Mouse (Mus musculus): Measurements from ENCODE around the gene Mdfic. TPM values are rescaled to one million over a fixed set of nuclear protein-coding genes. Genes with fewer than 3 reads are reported as not detected.

Mdfic gene
- total RNA-seq, 2 experiments from 2014 or later, result 11.3 to 13.6 TPM

DNA sequence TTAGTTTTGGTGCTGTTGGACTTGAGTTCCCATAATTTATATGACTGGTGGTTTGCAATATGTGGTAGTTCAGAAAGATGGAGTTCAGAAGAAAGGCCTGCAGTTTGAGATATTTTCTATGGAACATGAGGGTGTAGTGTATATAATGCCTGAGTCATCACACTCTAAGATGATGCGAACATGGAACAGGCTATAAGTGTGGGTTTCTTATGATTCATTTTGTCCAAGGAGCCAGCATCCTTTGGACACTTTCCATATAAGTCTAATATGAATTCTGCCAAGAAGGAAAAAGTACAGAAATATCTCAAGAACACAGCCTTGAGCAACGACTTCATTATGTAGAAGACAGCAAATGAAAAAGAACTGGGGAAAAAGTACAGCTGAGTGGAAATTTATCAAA is 60.2 kb downstream of the Mdfic start:
- DNase-seq, result no peak
- intact Hi-C loops (cut with DNase I; ENCODE audit: low total_unique reads), result no loop called here

DNA sequence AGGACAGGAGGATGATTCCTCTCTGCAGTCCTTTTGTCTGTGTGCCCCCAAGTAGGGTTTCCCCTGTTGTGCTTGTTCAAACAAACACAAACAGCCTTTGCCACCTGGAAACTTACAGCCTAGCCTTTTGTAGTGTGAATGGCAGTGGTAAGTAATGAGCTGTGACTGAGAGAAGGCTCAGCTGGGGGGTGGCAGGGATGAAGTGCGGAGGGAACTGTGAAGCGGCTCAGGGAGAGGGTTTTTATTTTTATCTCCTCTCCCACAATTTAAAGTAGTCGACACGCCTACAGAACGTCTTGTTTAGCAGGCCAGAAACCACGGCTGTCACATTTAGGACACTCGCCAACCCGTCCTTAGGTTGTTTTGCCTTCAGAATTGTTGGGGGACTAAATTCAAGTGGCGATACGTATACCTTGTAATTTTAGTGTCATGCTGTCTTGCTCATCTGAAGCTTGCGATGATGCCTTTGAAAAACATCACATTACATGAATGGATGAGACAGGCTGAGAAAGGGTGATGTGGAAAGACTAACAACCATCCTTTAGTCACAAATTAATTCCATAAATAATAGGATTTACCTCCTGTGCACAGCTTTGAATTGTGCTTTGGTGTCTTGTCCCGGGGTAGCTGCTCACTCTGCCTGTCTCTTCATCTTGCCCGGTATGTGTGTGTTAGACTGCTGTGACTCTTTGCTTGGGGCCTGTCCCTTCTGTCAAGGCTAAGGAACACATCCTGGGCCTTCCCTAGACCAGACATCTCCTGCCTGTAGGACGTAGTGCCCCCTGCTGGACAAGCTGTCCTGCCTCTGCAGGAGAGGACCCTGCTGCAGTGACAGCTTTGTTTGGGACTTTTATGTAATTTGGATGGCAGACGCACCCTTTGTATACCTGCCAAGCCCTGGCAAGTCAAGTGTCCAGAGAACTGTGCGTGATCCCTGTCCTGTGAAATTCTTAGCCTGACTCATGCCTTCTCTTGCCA is 69.4 kb downstream of the Mdfic start:
- intact Hi-C loops (cut with DNase I; ENCODE audit: low total_unique reads), result no loop called here
- peak; percentile 89 for DNase-seq

DNA sequence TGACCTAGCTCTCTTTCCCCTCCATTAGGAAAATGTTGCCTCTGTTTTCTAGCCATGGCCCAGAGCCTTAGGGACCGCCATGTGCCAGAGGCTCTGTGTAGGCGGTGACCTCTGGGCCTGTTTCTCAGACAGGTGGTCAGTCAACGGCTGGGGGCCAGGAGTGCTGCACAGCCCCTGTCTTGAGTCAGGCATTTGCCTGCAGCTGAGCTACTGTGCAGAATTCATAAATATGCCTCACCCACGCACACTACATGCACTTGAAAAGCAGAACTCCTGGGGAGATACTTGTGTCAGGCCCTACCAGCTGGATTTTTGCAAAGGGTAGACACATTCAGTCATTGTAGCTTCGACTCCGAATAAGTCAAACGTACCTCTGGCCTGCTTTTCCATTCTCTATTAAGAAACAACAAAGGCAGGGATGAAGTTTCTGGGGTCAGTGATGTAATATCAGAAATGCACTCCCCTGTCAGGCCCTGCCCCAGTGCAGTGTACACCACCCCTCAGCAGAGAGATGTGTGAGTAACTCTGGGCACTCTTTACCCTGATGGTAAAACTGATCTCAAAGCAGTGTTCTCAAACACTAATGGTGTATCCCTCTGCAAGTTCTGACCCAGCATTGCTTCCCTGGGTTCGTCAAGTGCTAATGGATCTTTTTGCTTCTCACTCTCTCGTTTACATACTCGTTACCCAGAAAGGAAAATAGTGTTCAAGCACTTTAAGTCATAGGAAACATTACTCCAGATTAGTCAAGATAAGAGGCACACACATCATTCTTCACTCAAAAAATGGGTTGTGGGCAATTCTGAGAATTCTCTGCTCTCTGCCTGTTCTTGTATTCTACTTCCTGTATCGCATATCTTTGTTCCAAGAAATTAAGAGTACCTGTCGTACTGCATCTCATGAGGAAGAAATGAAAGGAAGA is 72.5 kb downstream of the Mdfic start:
- intact Hi-C loops (cut with DNase I; ENCODE audit: low total_unique reads), result no loop called here
- DNase-seq, result peak; percentile 44

DNA sequence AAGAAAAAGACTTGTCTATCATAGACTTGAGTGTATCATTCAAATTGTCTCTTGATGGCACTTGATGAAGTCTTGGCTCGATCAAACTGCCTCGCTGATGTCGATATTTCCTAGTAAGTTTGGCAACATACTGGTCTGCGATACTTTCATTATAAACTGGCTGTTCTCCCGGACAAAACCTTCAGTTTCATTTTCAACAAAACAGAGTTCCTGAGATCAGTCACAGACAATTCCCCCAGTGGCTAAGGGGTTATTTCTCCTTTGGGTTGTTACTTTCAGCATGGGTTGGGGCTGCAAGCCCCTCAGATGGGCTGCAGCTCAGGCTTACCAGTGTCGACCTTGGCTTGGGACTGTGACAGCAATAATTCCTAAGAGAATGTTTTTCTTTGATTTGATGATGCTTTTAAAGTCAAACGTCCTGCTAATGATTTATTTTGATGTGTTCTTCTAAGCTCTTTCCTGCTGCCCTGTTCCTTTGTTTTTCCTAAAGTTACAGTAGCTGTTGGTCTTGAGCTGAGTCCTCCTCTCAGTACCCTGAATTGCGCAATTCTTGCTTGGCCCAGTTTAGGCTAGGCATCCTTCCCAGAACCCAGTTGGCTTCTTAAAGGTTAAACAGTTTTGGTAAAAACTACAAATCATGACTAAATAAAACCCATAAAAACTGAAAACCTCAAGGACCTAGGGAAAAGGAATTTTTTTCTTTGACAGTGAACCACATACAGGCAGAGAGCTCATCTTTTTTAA is 73.3 kb downstream of the Mdfic start:
- intact Hi-C loops (cut with DNase I; ENCODE audit: low total_unique reads), result no loop called here
- peak; percentile 37 for DNase-seq

DNA sequence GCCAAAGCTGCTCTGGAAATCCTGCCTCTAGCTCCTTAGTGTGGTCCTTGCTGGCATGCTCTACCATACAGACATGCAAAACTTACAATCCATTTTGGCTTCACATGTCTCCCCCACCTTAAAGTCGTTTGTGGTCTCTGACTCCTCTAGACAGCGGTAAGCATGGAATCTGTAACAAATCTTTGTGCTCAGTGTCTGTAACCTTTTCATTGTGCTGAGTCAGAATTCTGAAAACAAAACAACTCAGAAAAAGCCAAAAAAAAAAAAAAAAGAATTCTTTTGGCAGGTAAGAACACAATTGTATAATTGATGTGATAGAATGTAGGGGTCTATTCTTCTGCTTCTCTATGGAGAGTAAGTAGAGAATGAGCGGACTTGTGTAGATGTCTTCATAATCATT is 74.3 kb downstream of the Mdfic start:
- intact Hi-C loops (cut with DNase I; ENCODE audit: low total_unique reads), result no loop called here
- no peak for DNase-seq

DNA sequence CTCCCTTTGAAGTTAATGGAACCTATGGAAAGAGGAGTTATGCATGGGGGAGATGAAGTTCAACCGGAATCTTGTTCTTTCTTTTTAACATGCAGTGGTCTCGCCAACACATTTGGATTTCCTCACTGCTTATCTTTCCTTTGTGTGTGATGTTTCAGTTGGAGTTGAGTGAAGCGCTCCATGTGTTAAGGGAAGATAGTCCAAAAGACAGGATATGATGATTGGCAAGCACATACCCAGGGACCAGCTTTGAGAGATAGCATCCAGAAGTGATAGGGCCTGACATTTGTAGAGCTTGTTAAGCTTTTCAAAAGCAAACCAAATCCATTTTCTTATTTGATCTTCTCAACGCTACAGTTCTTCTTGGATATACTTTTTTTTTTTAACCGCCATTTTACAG is 86.9 kb downstream of the Mdfic start:
- DNase-seq, result no peak
- intact Hi-C loops (cut with DNase I; ENCODE audit: low total_unique reads), result no loop called here

DNA sequence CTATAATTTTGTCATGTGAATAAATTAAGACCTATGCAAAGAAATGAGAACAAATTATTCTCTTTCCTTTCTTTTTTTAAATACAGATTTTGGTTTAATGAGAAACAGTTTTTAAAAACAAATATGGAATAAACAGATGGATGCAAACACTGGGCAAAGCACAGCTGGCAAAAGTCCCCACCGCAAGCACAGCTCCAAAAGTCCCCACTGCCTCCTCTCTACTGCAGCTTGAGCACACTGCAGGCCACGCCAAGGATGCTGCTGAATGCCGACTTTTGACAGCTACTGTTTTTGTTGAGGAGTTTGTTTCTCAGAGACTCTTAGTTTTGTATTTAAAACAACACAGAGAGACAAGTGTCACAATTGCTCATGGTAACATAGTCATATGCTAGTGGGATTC is 104.8 kb downstream of the Mdfic start:
- no peak for DNase-seq
- intact Hi-C loops (cut with DNase I; ENCODE audit: low total_unique reads), result no loop called here

DNA sequence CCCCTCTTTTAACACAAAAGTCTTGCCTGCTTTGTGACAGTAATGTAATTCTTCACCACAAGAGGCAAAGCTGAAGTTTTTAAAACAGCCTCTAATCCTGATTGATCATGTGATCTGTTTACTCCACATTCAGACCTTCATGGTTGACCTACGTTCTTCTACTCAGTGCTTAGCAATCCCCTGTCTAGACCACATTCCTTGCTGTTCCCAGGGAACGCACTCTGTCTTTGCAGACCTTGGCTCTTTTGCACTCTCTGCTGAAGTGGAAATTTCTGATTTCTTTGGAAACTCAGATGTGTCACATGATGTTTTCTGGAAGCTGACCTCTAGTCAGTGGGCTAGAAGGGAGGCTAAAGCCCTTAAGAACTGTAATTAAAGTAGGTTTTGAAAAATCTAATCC is 109.4 kb downstream of the Mdfic start:
- intact Hi-C loops (cut with DNase I; ENCODE audit: low total_unique reads), result no loop called here
- no peak for DNase-seq

DNA sequence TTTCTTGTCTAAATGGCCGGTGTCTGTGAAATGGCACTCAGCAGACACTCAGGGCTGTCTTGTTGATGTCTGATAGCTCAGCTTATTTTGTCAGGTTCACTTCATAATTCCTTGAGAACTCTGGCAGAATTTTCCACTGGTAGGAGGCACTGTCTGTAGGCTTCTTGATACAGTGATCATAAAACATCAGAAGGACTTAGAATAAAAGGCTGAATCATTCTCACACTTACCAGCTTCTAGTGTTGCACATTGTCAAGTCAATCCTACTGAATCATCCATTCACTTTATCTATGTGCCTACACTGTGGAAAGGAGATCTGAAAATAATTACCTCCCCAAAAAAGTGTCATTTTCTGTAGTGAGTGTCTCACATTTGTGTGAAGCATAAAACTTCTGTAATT is 110.2 kb downstream of the Mdfic start:
- DNase-seq, result no peak

DNA sequence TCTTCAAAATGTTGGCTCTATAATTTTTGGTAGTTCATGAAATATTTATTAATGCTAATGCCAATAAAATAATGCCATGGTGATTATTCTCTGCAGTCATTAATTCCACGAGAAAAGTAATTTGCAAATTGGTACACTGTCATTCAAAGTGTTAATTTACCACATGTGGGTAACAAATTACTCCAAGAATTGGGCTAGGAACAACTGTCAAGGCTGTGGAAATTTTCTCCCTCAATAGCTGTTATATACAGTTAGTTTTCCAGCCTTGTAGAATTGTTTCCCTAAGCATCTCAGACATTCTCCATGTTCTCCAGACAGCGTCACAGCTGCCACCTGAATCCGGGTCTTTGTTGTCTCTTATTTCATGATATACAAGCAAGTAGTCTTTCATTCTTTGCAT is 117.2 kb downstream of the Mdfic start:
- intact Hi-C loops (cut with DNase I; ENCODE audit: low total_unique reads), result no loop called here
- no peak for DNase-seq

More for the DNA sequence above, 110.2 kb downstream of the Mdfic start:
- intact Hi-C loops (cut with DNase I; ENCODE audit: low total_unique reads), result no loop called here

DNA sequence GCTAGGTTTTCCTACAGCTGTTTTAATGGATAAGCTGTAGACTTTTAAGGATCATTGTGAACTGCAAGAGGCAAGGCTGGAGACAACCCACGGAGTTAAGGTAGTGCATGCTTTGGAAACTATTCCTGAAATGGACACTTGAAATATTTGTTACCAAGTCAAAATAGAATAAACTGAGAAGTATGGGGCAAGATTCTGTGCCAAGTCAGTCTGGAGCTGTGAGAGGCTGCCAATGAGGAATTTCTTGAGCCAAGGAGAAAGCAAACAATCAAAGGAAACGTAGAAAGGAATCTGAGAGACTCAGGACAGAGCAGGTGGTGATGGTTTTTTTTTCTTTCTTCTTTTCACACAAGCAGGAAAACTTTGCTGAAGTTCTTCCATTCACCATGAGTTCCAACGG is 119.4 kb downstream of the Mdfic start:
- intact Hi-C loops (cut with DNase I; ENCODE audit: low total_unique reads), result no loop called here
- no peak for DNase-seq

DNA sequence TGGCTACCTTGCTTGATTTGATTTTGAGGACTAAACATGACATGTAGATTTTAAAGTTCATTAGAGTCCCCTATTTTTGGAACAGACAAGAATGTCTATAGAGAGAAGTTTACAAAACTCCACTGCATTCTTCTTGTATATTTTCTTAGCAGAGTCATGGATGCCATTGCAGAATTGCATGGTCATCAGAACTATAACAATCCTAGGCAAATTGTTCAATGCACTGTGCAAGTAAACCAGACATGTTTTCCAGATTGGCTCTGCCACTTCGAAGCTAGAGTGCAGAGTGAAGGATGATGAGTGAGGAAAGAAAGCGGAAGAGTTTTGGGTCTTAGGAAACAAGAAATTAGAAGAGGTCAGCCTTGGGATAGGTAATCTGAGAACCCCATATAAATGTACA is 120.0 kb downstream of the Mdfic start:
- no peak for DNase-seq
- intact Hi-C loops (cut with DNase I; ENCODE audit: low total_unique reads), result no loop called here

DNA sequence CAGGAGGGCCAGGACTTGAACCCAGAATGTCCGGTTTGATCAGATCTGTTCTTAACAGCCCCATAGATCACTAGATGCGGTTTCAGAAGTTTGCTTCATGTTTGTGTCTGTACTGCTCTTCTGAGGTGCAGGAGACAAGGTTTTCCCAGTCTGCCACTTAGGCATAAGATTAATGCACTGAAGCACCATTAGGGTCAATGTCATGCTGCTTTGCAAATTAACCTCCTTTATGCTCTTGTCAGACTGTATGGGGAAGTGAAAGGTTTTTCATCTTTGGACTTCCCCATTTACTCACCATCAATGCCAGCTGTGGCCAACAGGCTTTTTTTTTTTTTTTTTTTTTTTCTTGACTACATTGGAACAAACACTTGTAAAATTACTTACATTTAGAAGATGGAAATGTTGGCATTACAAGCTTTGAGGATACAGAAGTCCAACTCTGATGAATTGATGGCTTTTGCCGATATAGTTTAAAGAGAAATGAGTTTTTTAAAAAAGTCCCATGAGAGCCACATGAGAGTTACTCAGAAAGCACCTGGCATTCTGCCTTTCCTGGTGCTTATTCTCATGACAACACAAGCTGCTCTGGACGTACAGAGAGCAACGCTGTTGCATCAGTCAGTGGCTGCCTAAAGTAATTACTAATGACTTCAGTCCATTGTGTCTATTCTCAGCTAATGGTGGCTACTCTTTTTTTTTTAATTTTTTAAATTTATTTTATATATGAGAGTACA is 121.2 kb downstream of the Mdfic start:
- DNase-seq, result no peak
- intact Hi-C loops (cut with DNase I; ENCODE audit: low total_unique reads), result no loop called here

DNA sequence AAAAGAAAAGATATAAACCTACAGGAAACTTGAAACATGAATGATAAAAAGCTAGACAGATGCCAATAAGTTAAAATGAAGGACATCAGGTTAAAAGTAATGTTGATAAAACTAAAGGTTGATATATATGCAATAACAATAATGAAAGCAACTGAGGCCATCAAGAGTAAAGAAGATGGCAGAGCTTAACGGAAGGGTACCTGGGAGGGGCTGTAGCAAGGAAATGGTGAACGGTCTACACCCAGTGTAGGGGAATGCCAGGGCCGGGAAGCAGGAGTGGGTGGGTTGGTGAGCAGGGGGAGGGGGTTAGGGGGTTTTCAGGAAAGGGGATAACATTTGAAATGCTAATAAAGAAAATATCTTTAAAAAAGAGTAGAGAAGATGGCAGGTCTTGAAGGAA is 122.8 kb downstream of the Mdfic start:
- intact Hi-C loops (cut with DNase I; ENCODE audit: low total_unique reads), result no loop called here
- no peak for DNase-seq

DNA sequence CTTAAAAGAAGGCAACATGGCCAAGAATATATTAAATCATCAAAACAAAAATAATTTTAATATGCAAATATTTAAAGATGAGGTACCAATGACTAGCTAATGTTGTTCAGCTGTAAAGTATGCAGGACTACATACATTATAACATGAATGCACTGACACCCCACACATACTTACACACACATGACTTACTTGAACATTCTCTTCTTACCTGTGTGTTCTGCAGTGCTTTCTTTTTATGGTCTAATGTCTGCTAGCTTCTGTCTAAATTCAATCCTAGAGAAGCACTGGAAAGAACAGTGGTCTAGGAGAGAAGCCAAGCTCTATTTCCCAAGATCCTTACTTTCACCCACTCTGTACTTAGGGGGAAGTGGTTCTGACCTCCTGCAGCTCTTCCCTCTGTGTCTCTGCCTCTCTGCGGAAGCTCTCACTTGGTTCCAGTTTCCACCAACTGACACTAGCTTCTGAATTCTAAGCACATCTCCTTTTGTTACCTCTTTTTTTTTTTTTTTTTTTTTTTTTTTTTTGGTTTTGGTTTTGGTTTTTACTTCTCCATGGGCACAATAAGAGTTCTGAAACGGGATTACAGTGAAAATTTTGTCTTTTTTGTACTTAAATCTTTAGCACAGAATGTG is 125.4 kb downstream of the Mdfic start:
- DNase-seq, result no peak
- intact Hi-C loops (cut with DNase I; ENCODE audit: low total_unique reads), result no loop called here
